Mouse (Mus musculus) gastrocnemius, postnatal 25 days (tissue): ENCODE measurements around the gene Gm37419. TPM values are rescaled to one million over a fixed set of nuclear protein-coding genes. Genes with fewer than 3 reads are reported as not detected.

Experiments used
- DNase-seq: peaks from one replicate; pipeline ENCODE4 v3.0.0; 2022
- long read RNA-seq, 2 experiments: library from polyadenylated mRNA; stranded (forward); transcript quantifications; one replicate each; pipeline ENCODE4 v2.0.0; 2021
- total RNA-seq, 2 experiments: library from RNA; stranded (reverse); gene quantifications; 1 replicate in 1 of 2; 2 replicates in 1 of 2; pipeline ENCODE4 v1.2.3; 2021

Gm37419 gene
- not detected for total RNA-seq
- long read RNA-seq, experiment 1: 0 reads
- long read RNA-seq, experiment 2: 0 reads

DNA sequence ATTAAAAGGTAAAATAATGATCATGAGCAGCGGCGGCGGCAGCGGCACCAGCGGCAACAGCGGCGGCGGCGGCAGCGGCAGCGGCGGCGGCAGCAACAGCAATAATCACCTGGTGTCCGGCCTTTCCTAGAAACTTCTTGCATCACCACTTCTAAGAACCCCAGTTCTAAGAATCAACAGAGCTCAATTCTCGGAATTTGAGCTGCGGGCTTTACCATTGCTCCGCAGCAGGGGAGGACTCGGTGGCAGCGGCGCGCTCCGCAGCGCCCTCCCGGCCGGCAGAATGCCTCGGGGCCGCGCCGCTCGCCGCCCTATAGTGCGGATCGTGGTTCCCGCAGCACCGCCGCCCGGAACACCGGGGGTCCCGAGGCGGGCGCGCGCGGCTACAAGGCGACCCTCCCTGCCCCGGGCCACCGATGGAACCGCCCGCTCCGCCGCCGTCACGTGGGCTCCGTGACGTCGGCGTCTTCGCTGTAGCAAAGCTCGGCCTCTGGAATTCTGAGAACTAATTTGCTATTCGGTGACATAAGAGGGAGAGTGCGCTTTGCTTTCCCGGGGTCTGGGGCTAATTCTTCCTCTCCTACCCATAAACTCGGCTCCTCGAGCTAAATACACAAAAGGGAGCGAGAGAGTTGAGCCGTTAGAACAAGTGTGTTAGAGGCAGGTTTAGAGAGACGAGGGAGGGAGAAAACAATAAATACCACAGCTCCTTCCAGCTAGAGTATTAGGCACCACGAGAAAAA, at the start of gene Gm37419, which contains the start of gene Bcl6:
Gene Gm37419 (plus strand): TSS at position 17 of the 743 bp plus-strand sequence.
Gene Bcl6 (minus strand): TSS at position 387 of the 743 bp plus-strand sequence.
- DNase-seq: peak; percentile 81

DNA sequence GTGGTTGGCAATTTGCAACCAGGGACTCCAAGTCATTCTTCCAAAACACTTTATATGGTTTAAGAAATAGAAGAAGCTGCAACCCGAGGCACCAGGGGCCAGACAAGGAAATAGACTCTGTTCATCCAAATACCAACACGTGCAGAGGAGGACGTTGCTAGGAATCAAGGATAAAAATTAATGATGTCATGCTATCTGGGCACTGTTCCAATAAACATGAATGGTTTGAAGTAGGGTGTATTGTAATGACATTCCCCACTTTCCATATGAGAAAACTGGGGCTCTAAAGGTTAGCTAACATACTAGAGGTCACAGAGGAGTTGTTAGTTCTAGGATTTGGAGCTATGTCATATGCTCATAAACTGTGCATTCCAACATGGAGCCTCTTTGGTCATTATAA, 43.5 kb upstream of the Gm37419 start:
- no peak for DNase-seq

DNA sequence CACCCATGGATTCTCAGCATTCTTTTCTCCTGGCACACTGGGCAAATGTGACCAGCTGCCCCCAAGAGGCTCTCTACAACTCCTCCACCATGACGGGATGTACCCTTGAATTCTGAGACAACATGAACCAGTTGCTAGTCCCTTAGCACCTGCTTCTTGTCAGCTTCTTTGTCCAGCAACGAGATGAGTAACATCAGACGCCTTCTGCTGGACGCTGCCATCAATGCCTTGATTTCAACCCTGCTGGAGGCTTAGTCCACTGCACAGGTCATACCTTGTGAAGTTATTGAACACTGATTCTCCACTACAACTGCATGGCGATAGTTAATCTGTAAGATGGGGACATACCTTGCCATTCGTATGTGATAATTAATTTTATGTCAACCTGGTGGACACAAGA, 40.6 kb upstream of the Gm37419 start:
- DNase-seq: no peak

DNA sequence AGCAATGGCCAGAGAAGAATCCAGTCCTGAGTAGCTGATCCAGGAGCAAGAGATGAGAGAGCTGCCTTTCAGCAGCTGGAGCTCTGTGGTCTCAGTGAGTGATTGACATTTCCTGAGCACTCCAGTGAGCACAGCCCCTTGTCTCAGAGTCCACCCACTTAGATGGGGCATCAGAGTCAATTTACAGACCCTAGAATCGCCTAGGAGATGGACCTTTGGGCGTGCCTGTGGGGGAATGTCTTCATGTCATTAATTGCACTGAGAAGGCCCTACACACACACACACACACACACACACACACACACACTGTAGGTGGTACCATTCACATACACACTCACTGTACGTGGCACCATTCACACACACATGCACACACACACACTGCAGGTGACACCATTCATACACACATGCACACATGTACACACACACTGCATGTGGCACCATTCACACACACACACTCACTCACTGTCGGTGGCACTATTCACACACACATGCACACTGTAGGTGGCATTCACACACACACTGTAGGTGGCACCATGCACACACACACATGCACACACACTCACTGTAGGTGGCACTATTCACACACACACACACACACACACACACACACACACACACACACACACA, 36.1 kb upstream of the Gm37419 start:
- DNase-seq: no peak

- no peak for DNase-seq
Observed at GRCm38 (mm10) chr16:23953189-23953958, 34.9 kb upstream of the Gm37419 start.

DNA sequence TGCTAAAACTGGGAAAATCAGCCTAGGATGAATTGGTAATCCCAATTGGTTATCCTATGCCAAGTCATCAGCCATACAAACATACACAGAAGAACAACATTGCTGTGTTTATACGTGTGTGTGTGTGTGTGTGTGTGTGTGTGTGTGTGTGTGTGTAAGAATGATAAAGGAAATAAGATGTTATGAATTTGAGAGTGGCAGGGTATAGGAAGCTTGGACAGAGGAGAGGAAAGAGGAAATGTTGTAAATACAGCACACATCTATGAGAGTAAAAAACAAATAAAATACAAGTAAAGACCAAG, 34.4 kb upstream of the Gm37419 start:
- no peak for DNase-seq

GRCm38 (mm10) chr16:23958938-23959337, 29.3 kb upstream of the Gm37419 start:
- no peak for DNase-seq

DNA sequence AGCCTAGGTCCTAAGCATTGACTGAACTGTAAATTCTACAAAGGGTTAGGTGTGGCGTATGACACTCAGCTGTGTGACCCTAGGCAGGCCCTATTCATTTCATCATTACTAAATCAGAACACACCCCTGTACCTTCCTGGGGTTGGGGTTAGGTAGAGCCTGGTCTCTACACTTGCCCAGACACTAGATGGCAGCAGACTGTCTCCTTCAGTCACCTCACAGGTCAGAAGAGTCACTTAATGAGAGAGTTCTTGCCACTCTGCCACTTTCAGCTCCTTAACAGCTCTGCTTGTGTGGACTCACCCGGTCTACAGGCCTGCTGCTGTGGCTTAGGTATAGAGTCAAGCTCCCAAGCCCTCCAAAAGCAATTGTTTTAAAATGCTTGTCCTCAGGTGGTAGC, 25.9 kb upstream of the Gm37419 start:
- peak; percentile 31 for DNase-seq

- peak; percentile 63 for DNase-seq
Observed at GRCm38 (mm10) chr16:23963896-23964668, 24.2 kb upstream of the Gm37419 start.

- peak; percentile 26 for DNase-seq
Observed at GRCm38 (mm10) chr16:23964706-23965367, 23.4 kb upstream of the Gm37419 start.

DNA sequence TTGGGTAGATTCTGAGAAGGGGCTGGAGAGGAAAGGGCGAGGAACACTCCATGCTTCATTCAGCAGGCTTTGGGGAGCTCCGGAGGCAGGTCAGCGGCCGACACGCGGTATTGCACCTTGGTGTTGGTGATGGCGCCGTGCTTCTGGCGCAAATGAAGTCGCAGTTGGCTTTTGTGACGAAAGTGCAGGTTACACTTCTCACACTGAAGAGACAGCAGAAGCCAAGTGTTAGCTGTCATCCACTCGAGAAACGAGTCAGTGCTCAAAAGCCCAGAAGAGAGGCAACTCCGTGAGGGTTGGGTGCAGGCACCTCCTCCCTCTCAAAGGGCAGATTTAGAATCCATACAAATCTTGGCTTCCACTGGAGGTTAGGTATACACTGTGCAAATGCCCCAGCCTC, 22.2 kb upstream of the Gm37419 start:
- DNase-seq: no peak

- no peak for DNase-seq
Observed at GRCm38 (mm10) chr16:23967301-23967700, 21.0 kb upstream of the Gm37419 start.

DNA sequence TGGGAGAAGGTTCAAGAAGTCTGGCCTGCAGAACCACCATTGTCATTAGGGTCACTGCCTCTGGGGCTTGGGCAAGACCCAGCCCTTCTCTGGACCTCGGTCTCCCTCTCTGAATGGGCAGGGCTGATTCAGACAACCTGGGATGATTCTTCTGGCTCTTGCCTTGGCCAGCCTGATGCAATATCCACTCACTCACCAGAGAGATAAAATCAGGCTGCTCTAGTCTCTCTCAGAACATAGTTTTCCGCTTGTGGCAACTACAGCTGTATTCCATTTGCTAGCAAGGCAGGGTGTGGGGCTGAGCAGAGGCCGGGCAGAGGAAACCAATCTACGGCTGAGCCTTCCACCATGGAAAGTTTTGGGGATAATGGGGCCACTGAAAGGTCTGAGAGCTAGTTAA, 19.4 kb upstream of the Gm37419 start:
- no peak for DNase-seq

GRCm38 (mm10) chr16:23969919-23970318, 18.4 kb upstream of the Gm37419 start:
- no peak for DNase-seq

DNA sequence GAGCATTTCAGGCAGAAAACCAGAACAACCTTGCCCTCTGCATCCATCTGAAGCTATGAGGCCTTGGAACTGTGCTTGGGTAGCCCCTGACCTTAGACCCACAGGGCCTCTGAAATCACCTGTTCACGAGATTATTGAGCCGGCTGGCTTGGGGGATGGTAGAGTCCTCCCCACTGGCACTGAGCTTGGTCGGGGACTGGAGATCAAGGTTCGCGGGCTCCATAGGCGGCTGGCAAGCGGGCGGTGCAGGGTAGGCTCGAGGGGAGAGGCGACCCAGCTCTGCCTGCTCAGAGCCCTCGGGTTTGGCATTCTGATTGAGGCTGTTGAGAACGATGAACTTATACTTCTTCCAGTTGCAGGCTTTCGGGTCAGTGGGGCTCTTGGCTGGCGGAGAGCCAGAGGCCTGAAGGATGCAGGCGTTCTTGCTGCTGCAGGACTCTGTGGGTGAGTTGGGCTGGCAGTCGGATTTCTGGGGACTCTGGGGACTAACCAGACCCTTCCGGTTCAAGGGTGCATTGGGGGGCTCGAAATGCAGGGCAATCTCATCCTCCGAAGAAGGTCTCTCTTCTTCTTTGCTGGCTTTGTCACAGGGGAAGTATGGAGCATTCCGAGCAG, 16.0 kb upstream of the Gm37419 start:
- no peak for DNase-seq

DNA sequence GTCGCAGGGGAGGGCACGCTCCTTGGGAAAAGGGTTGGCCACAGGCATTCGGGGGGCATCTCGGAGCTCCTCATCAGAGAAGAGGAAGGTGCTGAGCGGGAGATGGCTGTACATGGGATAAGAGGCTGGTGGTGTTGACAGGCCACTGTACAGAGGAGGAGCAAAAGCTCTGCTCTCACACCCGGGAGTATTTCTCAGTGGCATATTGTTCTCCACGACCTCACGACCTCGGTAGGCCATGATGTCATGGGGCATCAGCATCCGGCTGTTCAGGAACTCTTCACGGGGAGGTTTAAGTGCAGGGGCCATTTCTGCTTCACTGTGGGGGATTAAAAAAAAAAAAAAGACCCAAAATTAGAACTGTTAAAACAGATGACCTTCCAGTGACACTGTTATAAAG, 15.4 kb upstream of the Gm37419 start:
- DNase-seq: no peak

- no peak for DNase-seq
Observed at GRCm38 (mm10) chr16:23973635-23974367, 14.5 kb upstream of the Gm37419 start.

GRCm38 (mm10) chr16:23976196-23976595, 12.1 kb upstream of the Gm37419 start:
- DNase-seq: no peak

GRCm38 (mm10) chr16:23977732-23978131, 10.6 kb upstream of the Gm37419 start:
- DNase-seq: no peak

DNA sequence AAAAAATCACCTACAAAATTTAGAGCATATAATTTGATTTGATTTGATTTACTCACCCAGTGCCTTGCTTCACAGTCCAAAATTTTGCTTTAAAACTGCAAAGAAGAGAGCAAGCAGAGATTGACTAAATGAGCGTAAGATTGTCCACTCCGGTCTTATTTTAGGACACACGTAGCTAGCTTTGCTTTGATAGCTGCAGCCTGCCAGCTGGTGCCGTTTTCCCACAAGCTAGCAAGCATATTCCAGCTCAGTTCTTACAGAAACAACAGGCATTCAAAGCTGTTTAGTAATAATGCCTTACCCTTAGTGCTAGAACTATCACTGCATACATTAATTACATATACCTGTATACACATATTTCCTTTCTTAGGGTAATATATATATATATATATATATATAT, 9.8 kb upstream of the Gm37419 start:
- no peak for DNase-seq

- DNase-seq: peak; percentile 69
Observed at GRCm38 (mm10) chr16:23979446-23979845, 8.8 kb upstream of the Gm37419 start.
